Mouse (Mus musculus): ENCODE measurements around the gene Hhipl2. TPM values are rescaled to one million over a fixed set of nuclear protein-coding genes. Genes with fewer than 3 reads are reported as not detected.
A peak's percentile ranks its signal among the peaks of the same experiment; 100 is the strongest.
"Not testable (repeated sequence)": the region's sequence is repeated elsewhere in the genome, so short reads cannot be mapped to it uniquely, and the experiment has no call there.

The Hhipl2 gene
- 0.13 TPM in 1 of 2 replicates, not detected in the other for polyA plus RNA-seq (2016; fragmentation: Nextera tagmentation; extraction: Ambion mirVana)

- Histone ChIP-seq H3K27ac (no peak within 1 kb of the TSS), H3K4me3 (no peak within 1 kb of the TSS), H3K36me3 (no peaks in the 10 kb centered on the region), H3K9me3 (no peaks in the 10 kb centered on the region), H3K4me1 (replicated peaks) (no peaks in the 10 kb centered on the region), H3K27me3 (ENCODE audit: insufficient read depth, poor library complexity, severe bottlenecking) (no peaks in the 10 kb centered on the region)
- 79% methylated on average over 12 of the region's 12 CpGs for WGBS
- DNase-seq (ENCODE audit: low spot score), result no peak
Observed at GRCm38 (mm10) chr1:183417873-183418272, at the start of gene Hhipl2. Gene Hhipl2, plus strand, starts transcription at chr1:183418215.

- 2% methylated on average over 56 of the region's 56 CpGs for WGBS
- Histone ChIP-seq H3K27ac (peak overlapping the region; percentile 93), H3K4me3 (peak overlapping the region; percentile 97), H3K27me3 (ENCODE audit: insufficient read depth, poor library complexity, severe bottlenecking) (no peaks in the 10 kb centered on the region), H3K4me1 (replicated peaks) (peaks cover 23% of the 10 kb centered on the region), H3K9me3 (no peaks in the 10 kb centered on the region), H3K36me3 (peaks cover 24% of the 10 kb centered on the region)
- no peak for DNase-seq (ENCODE audit: low spot score)
Observed at GRCm38 (mm10) chr1:183368601-183369400, 49.2 kb upstream of the Hhipl2 start.

- H3K4me3 ChIP-seq, result peak within 1 kb of the TSS; percentile 97
- H3K4me1 ChIP-seq (replicated peaks), result peaks cover 23% of the 10 kb centered on the region
- peaks cover under 1% of the 10 kb centered on the region; the same call in 1 of the 2 replicates for H3K9me3 ChIP-seq
- peak; percentile 93 for DNase-seq (ENCODE audit: low spot score)
- H3K27ac ChIP-seq, result peak within 1 kb of the TSS; percentile 93
- WGBS, result under 1% methylated on average over 51 of the region's 51 CpGs
- peaks cover 16% of the 10 kb centered on the region for H3K36me3 ChIP-seq
- no peaks in the 10 kb centered on the region for H3K27me3 ChIP-seq (ENCODE audit: insufficient read depth, poor library complexity, severe bottlenecking)
Observed at GRCm38 (mm10) chr1:183369427-183370014, 48.5 kb upstream of the Hhipl2 start, which contains the start of gene Mia3. Gene Mia3, minus strand, starts transcription at chr1:183369553.

- Histone ChIP-seq H3K4me3 (no peak overlapping the region), H3K36me3 (no peaks in the 10 kb centered on the region), H3K27ac (no peak overlapping the region), H3K27me3 (ENCODE audit: insufficient read depth, poor library complexity, severe bottlenecking) (no peaks in the 10 kb centered on the region), H3K9me3 (peaks cover 6% of the 10 kb centered on the region), H3K4me1 (replicated peaks) (peaks cover 6% of the 10 kb centered on the region)
- DNase-seq (ENCODE audit: low spot score), result no peak
- WGBS, result 79% methylated on average over 5 of the region's 5 CpGs
Observed at GRCm38 (mm10) chr1:183374728-183375127, 43.3 kb upstream of the Hhipl2 start.

- H3K27ac ChIP-seq, result no peak overlapping the region
- H3K4me1 ChIP-seq (replicated peaks), result no peaks in the 10 kb centered on the region
- WGBS, result 77% methylated on average over 4 of the region's 4 CpGs
- DNase-seq (ENCODE audit: low spot score), result no peak
- H3K27me3 ChIP-seq (ENCODE audit: insufficient read depth, poor library complexity, severe bottlenecking), result 0 out of 2 replicates have a peak, but pooled peaks cover 2% of the 10 kb centered on the region
- peaks cover 6% of the 10 kb centered on the region for H3K9me3 ChIP-seq
- no peak overlapping the region for H3K4me3 ChIP-seq
- no peaks in the 10 kb centered on the region for H3K36me3 ChIP-seq
Observed at GRCm38 (mm10) chr1:183377045-183377444, 41.0 kb upstream of the Hhipl2 start.

GRCm38 (mm10) chr1:183378321-183378941 lies 39.6 kb upstream of the Hhipl2 start:
- Histone ChIP-seq H3K27ac (no peak overlapping the region), H3K9me3 (peaks cover 6% of the 10 kb centered on the region), H3K36me3 (no peaks in the 10 kb centered on the region), H3K27me3 (ENCODE audit: insufficient read depth, poor library complexity, severe bottlenecking) (0 out of 2 replicates have a peak, but pooled peaks cover 2% of the 10 kb centered on the region), H3K4me1 (replicated peaks) (no peaks in the 10 kb centered on the region), H3K4me3 (no peak overlapping the region)
- whole genome bisulfite sequencing, result 88% methylated on average over 10 of the region's 10 CpGs
- DNase-seq (ENCODE audit: low spot score), result no peak

- not testable (repeated sequence) for DNase-seq (ENCODE audit: low spot score); H3K27ac ChIP-seq; H3K4me3 ChIP-seq; H3K9me3 ChIP-seq; H3K4me1 ChIP-seq (replicated peaks); H3K27me3 ChIP-seq (ENCODE audit: insufficient read depth, poor library complexity, severe bottlenecking); H3K36me3 ChIP-seq
- 90% methylated on average over 3 of the region's 3 CpGs for WGBS
Observed at GRCm38 (mm10) chr1:183379376-183379775, 38.6 kb upstream of the Hhipl2 start.

GRCm38 (mm10) chr1:183381816-183382215 lies 36.2 kb upstream of the Hhipl2 start:
- Histone ChIP-seq H3K4me3 (no peak overlapping the region), H3K27me3 (ENCODE audit: insufficient read depth, poor library complexity, severe bottlenecking) (peaks cover 14% of the 10 kb centered on the region; the same call in 1 of the 2 replicates), H3K4me1 (replicated peaks) (no peaks in the 10 kb centered on the region), H3K9me3 (no peaks in the 10 kb centered on the region), H3K36me3 (no peaks in the 10 kb centered on the region), H3K27ac (no peak overlapping the region)
- 79% methylated on average over 5 of the region's 5 CpGs for WGBS
- DNase-seq (ENCODE audit: low spot score), result no peak

GRCm38 (mm10) chr1:183382621-183383020 lies 35.4 kb upstream of the Hhipl2 start:
- no peak overlapping the region for H3K4me3 ChIP-seq
- H3K27me3 ChIP-seq (ENCODE audit: insufficient read depth, poor library complexity, severe bottlenecking), result peaks cover 18% of the 10 kb centered on the region; the same call in 1 of the 2 replicates
- no peaks in the 10 kb centered on the region for H3K36me3 ChIP-seq
- H3K4me1 ChIP-seq (replicated peaks), result no peaks in the 10 kb centered on the region
- DNase-seq (ENCODE audit: low spot score), result no peak
- no peak overlapping the region for H3K27ac ChIP-seq
- H3K9me3 ChIP-seq, result no peaks in the 10 kb centered on the region
- WGBS, result 83% methylated on average over 2 of the region's 2 CpGs

GRCm38 (mm10) chr1:183387421-183387820 lies 30.6 kb upstream of the Hhipl2 start:
- not testable (repeated sequence) for H3K9me3 ChIP-seq; H3K4me3 ChIP-seq; DNase-seq (ENCODE audit: low spot score); H3K27ac ChIP-seq
- H3K36me3 ChIP-seq, result peaks cover 16% of the 10 kb centered on the region
- peaks cover 16% of the 10 kb centered on the region; the same call in 1 of the 2 replicates for H3K27me3 ChIP-seq (ENCODE audit: insufficient read depth, poor library complexity, severe bottlenecking)
- 89% methylated on average over 3 of the region's 3 CpGs for WGBS
- peaks cover 13% of the 10 kb centered on the region for H3K4me1 ChIP-seq (replicated peaks)

GRCm38 (mm10) chr1:183388426-183389406 lies 29.3 kb upstream of the Hhipl2 start, which contains the start of gene Taf1a:
Gene Taf1a, plus strand, starts transcription at chr1:183388981.
- Histone ChIP-seq H3K36me3 (peaks cover 27% of the 10 kb centered on the region), H3K4me3 (peak within 1 kb of the TSS; percentile 81), H3K27ac (peak within 1 kb of the TSS; percentile 76), H3K4me1 (replicated peaks) (peaks cover 13% of the 10 kb centered on the region), H3K27me3 (ENCODE audit: insufficient read depth, poor library complexity, severe bottlenecking) (peaks cover 16% of the 10 kb centered on the region; the same call in 1 of the 2 replicates), H3K9me3 (no peaks in the 10 kb centered on the region)
- peak; percentile 96 for DNase-seq (ENCODE audit: low spot score)
- 6% methylated on average over 44 of the region's 44 CpGs for WGBS

- Histone ChIP-seq H3K4me3 (no peak overlapping the region), H3K27me3 (ENCODE audit: insufficient read depth, poor library complexity, severe bottlenecking) (no peaks in the 10 kb centered on the region), H3K4me1 (replicated peaks) (no peaks in the 10 kb centered on the region), H3K27ac (no peak overlapping the region), H3K9me3 (no peaks in the 10 kb centered on the region), H3K36me3 (peaks cover 76% of the 10 kb centered on the region)
- no peak for DNase-seq (ENCODE audit: low spot score)
- 92% methylated on average over 3 of the region's 3 CpGs for WGBS
Observed at GRCm38 (mm10) chr1:183403396-183403795, 14.6 kb upstream of the Hhipl2 start.

All from hindbrain, embryonic 10.5 days (tissue).